Mouse (Mus musculus) retina, embryonic 14.5 days (tissue): ENCODE data around the gene Olfr1459.

Experiments
- DNase-seq: peaks from one replicate; pipeline ENCODE4 v3.0.0-alpha.2; 2015; ENCODE audit warnings: low spot score

Olfr1459 gene

GRCm38 (mm10) chr19:13149449-13149848 lies at the start of gene Olfr1459:
Olfr1459 (minus strand) TSS chr19:13149549.
- no peak for DNase-seq

- no peak for DNase-seq
These were observed 36.1 kb upstream of the Olfr1459 start, which contains the start of gene Olfr1462 for GRCm38 (mm10) chr19:13185434-13185833. Olfr1462 (plus strand) TSS chr19:13185734.

- DNase-seq = no peak
These were observed 13.4 kb upstream of the Olfr1459 start, which contains the start of gene Olfr1461 for GRCm38 (mm10) chr19:13162700-13163099. Olfr1461 (plus strand) TSS chr19:13163000.

- DNase-seq = no peak
These were observed 42.7 kb downstream of the Olfr1459 start, which contains the start of gene Olfr1458 for GRCm38 (mm10) chr19:13106675-13107074. Olfr1458 (minus strand) TSS chr19:13106775.

GRCm38 (mm10) chr19:13097791-13098190 lies 51.6 kb downstream of the Olfr1459 start, which contains the start of gene Olfr1457:
Olfr1457 (minus strand) TSS chr19:13097891.
- DNase-seq = no peak

- DNase-seq = no peak
These were observed 55.4 kb downstream of the Olfr1459 start for GRCm38 (mm10) chr19:13093908-13094307.
